Mouse (Mus musculus) megakaryocyte, embryonic 14.5 days (primary cell): ENCODE measurements around the gene Smg6.

Source experiments
- FLI1 ChIP-seq: IDR thresholded peaks from 2 replicates; pipeline ENCODE4 v1.6.1; 2012; ENCODE audit warnings: low read length, inconsistent platforms, mixed read lengths
- GATA1 ChIP-seq: IDR thresholded peaks from 3 replicates; pipeline ENCODE4 v1.6.1; 2012; ENCODE audit warnings: mixed read lengths, low read length, inconsistent platforms, borderline replicate concordance

DNA sequence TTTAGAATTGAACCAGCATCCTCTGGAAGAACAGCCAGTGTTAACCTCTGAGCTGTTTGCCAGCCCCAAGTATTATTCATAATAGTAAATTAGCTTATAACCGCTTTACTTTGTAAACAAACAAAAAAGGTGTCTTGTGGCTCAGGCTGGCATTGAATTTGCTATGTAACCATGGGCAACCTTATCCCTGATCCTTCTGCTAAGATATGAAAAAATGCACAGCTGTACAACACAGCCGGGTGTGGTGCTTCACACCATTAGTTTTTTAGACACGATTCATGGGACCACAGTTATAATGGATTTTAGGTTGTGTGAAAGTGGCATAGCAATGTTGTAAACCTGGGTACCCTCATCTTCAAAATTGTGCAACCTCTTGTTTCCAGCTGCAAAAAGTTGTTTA, 13.1 kb upstream of the Smg6 start:
- TF ChIP-seq FLI1 (no peak), GATA1 (no peak)
